Mouse (Mus musculus) liver, embryonic 14.5 days (tissue): ENCODE data around the gene Stim1.

Experiments
- CTCF ChIP-seq: IDR thresholded peaks from 2 replicates; pipeline ENCODE4 v1.5.1; 2016; ENCODE audit warnings: antibody characterized with exemption, low read depth, control low read depth
- EP300 ChIP-seq: IDR thresholded peaks from 2 replicates; pipeline ENCODE4 v1.6.1; 2016; ENCODE audit warnings: antibody characterized with exemption, low read depth

DNA sequence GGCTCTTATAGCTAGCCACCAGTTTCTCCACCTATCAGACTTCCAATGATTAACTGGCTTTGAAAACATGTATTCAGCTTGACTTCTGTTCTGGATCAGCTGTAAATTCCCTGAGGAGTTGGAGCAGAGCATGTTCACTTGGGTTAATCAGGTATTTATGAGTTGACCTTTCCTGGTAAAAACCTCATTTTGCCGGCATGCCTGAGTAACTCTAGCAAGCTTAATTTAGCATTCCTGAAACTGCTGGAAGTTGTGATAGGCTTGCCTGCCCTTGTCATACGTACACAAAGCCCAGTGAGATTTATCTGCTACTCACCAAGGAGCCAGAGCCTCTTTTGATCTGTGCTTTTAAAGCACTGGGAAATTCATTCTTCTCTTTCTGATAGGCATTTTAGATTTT lies 25.6 kb downstream of the Stim1 start:
- TF ChIP-seq CTCF (no peak), EP300 (no peak)
